Mouse (Mus musculus) cerebellum, adult 11 months (tissue): Measurements from ENCODE around the gene Dll4.

ENCODE experiments used
- DNase-seq: peaks from one replicate; pipeline ENCODE4 v3.0.0; 2022

Gene Dll4

GRCm38 (mm10) chr2:119325568-119326143 lies at the start of gene Dll4:
Gene Dll4, plus strand, starts transcription at chr2:119325784.
- DNase-seq = no peak

- no peak for DNase-seq
These were observed 48.7 kb upstream of the Dll4 start for GRCm38 (mm10) chr2:119276926-119277325.

- DNase-seq = no peak
These were observed 47.8 kb upstream of the Dll4 start for GRCm38 (mm10) chr2:119277810-119278209.

GRCm38 (mm10) chr2:119281899-119282565 lies 43.6 kb upstream of the Dll4 start:
- no peak for DNase-seq

GRCm38 (mm10) chr2:119287372-119287771 lies 38.2 kb upstream of the Dll4 start:
- DNase-seq = peak; percentile 13

- DNase-seq = peak; percentile 98
These were observed 37.2 kb upstream of the Dll4 start, which contains the start of gene Vps18 for GRCm38 (mm10) chr2:119288270-119288882. Gene Vps18, plus strand, starts transcription at chr2:119288740.

- DNase-seq = no peak
These were observed 36.6 kb upstream of the Dll4 start for GRCm38 (mm10) chr2:119289014-119289416.

- DNase-seq = no peak
These were observed 33.3 kb upstream of the Dll4 start for GRCm38 (mm10) chr2:119292281-119292680.

GRCm38 (mm10) chr2:119292852-119293251 lies 32.7 kb upstream of the Dll4 start:
- DNase-seq = peak; percentile 78

- DNase-seq = peak; percentile 54
These were observed 32.3 kb upstream of the Dll4 start for GRCm38 (mm10) chr2:119293311-119293710.

GRCm38 (mm10) chr2:119293776-119294390 lies 31.7 kb upstream of the Dll4 start:
- DNase-seq = peak; percentile 56

GRCm38 (mm10) chr2:119294411-119294810 lies 31.2 kb upstream of the Dll4 start:
- DNase-seq = peak; percentile 43

- no peak for DNase-seq
These were observed 28.8 kb upstream of the Dll4 start for GRCm38 (mm10) chr2:119296756-119297155.

GRCm38 (mm10) chr2:119297506-119297905 lies 28.1 kb upstream of the Dll4 start:
- no peak for DNase-seq

GRCm38 (mm10) chr2:119298330-119298729 lies 27.3 kb upstream of the Dll4 start:
- peak; percentile 68 for DNase-seq

- DNase-seq = no peak
These were observed 26.7 kb upstream of the Dll4 start for GRCm38 (mm10) chr2:119298839-119299238.

- peak; percentile 64 for DNase-seq
These were observed 25.4 kb upstream of the Dll4 start for GRCm38 (mm10) chr2:119299981-119300818.

- no peak for DNase-seq
These were observed 24.6 kb upstream of the Dll4 start for GRCm38 (mm10) chr2:119300819-119301493.

- no peak for DNase-seq
These were observed 22.7 kb upstream of the Dll4 start for GRCm38 (mm10) chr2:119302876-119303275.

GRCm38 (mm10) chr2:119304391-119304790 lies 21.2 kb upstream of the Dll4 start:
- DNase-seq = no peak

- no peak for DNase-seq
These were observed 20.8 kb upstream of the Dll4 start for GRCm38 (mm10) chr2:119304798-119305208.

GRCm38 (mm10) chr2:119311544-119311943 lies 14.0 kb upstream of the Dll4 start:
- DNase-seq = no peak
